8 mouse cellular contexts compared by ENCODE assay signal in the genomic region with DNA sequence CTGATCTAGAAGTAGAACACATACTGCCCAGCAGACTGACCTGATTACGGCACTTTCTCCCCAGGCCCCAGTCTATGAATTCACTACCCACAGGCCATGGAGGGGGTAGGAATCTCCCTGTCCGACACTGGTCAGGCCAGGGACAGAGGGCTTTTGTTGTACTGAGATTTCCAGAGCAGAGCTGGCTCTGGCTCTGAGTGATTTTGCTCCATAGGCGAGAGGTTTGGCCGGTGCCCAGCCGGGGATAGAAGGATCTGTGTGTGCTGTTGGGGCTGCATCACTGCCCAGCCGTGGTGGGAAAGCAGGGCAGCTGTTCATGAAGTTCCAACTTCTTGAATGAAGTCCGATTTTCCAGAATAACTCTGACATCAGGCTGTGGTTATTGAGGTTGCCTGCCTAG. TPM values are rescaled to one million over a fixed set of nuclear protein-coding genes. Genes with fewer than 3 reads are reported as not detected.
A peak's percentile ranks its signal among the peaks of the same experiment; 100 is the strongest.
DNase-seq lines count a peak whose midpoint lies in the region; ATAC-seq and TF ChIP-seq lines count a peak whose summit lies in the region.

No protein-coding gene starts in this region.

- 0 out of 2 replicates have a peak overlapping the region, but pooled peaks have one; percentile 26 for H3K9ac ChIP-seq in heart, embryonic 16.5 days (ENCODE audit: low read length)

- no peak for TF ChIP-seq CTCF in gastrocnemius, adult 2 months (IDR thresholded peaks at IDR 0.05)

- no peak overlapping the region for H3K4me3 ChIP-seq in gastrocnemius, adult 2 months
- no peak overlapping the region for H3K4me3 ChIP-seq in heart, embryonic 16.5 days (ENCODE audit: low read length)

- WGBS in heart, embryonic 16.5 days: 37% methylated on average over 7 of the region's 7 CpGs

- H3K27ac ChIP-seq in gastrocnemius, adult 2 months: peak overlapping the region; percentile 46
- peak overlapping the region; percentile 58; the same call in 1 of the 2 replicates for H3K27ac ChIP-seq in heart, embryonic 16.5 days (ENCODE audit: low read length)

- DNase-seq in gastrocnemius, adult 2 months: peak; percentile 50
- DNase-seq in gastrocnemius, adult 8-10 months (ENCODE audit: low spot score in 2 of 2): no peak
- peak; percentile 19 for DNase-seq in embryo, embryonic 11 days
- peak; percentile 68 to 74 for DNase-seq in left cerebral cortex, postnatal 10 days (ENCODE audit: extremely low spot score in 1 of 2, low spot score in 2 of 2)
- DNase-seq in lung, postnatal 4 days: peak; percentile 77 to 92
- DNase-seq in adrenal gland, postnatal 25 days: no peak

- H3K4me1 ChIP-seq in heart, embryonic 16.5 days (ENCODE audit: control insufficient read depth, insufficient read depth, low read length): peaks cover 20% of the 10 kb centered on the region

- ATAC-seq in heart, embryonic 16.5 days (replicated peaks; ENCODE audit: extremely low read depth, insufficient read depth, low FRiP score): peak; percentile 77
- ATAC-seq in megakaryocyte progenitor cell, adult 5-6 weeks (replicated peaks; ENCODE audit: poor library complexity): no peak

- H3K36me3 ChIP-seq in heart, embryonic 16.5 days (ENCODE audit: control insufficient read depth, insufficient read depth): no peaks in the 10 kb centered on the region

- intact Hi-C loops in gastrocnemius, adult 2 months (cut with DNase I): no loop called here
- intact Hi-C loops in left cerebral cortex, postnatal 10 days (cut with DNase I): no loop called here

- H3K27me3 ChIP-seq in heart, embryonic 16.5 days (ENCODE audit: control insufficient read depth, insufficient read depth, low read length): no peaks in the 10 kb centered on the region

- no peak overlapping the region for H3K4me2 ChIP-seq in heart, embryonic 16.5 days (ENCODE audit: low read depth, low read length)

- no peaks in the 10 kb centered on the region for H3K9me3 ChIP-seq in heart, embryonic 16.5 days (replicated peaks; ENCODE audit: control insufficient read depth, low read length)

RNA-seq across cellular contexts. Expression of a gene that starts 20.1 kb away (rescaled TPM):
- total RNA-seq in gastrocnemius, adult 2 months (2021): 1 to 10 TPM; 3.5 to 3.6 TPM
- total RNA-seq in gastrocnemius, adult 8-10 months (2022): 1 to 10 TPM; 1.6 to 3.4 (median 2.6) TPM
- polyA plus RNA-seq in heart, embryonic 16.5 days (2015; fragmentation: Nextera tagmentation; extraction: Ambion mirVana): 17.4 and 24.0 TPM in 2 replicates
- total RNA-seq in left cerebral cortex, postnatal 10 days (2021): 10 to 100 TPM; 63.0 to 64.0 TPM
- total RNA-seq in adrenal gland, postnatal 25 days (2021): 12.7 and 20.9 TPM in 2 replicates
- total RNA-seq in megakaryocyte progenitor cell, adult 5-6 weeks (2015): 12.7 and 13.5 TPM in 2 replicates
- 21.6 and 26.5 TPM in 2 replicates for total RNA-seq in megakaryocyte progenitor cell, adult 5-6 weeks (2017)

Comparison
In these comparisons a context has a peak if more than half of its experiments do, and no peak if none do; other contexts are left out.
1. DNase-seq: peak in gastrocnemius, adult 2 months (single experiment), embryo, embryonic 11 days (single experiment), left cerebral cortex, postnatal 10 days (2 of 2) and lung, postnatal 4 days (2 of 2); none in gastrocnemius, adult 8-10 months (0 of 2) and adrenal gland, postnatal 25 days (single experiment).